Mouse (Mus musculus): ENCODE results near the gene Gfy. TPM values are rescaled to one million over a fixed set of nuclear protein-coding genes. Genes with fewer than 3 reads are reported as not detected.

The Gfy gene
- not detected in 2 replicates for polyA plus RNA-seq (2016; fragmentation: Nextera tagmentation; extraction: Ambion mirVana)

- WGBS (ENCODE audit: insufficient replicate concordance): 27% methylated on average over 7 of the region's 7 CpGs
- Histone ChIP-seq H3K9me3 (replicated peaks) (no peaks in the 10 kb centered on the region), H3K4me3 (no peak within 1 kb of the TSS), H3K4me2 (no peak within 1 kb of the TSS), H3K27me3 (replicated peaks) (peaks cover 100% of the 10 kb centered on the region), H3K9ac (no peak within 1 kb of the TSS), H3K27ac (no peak within 1 kb of the TSS), H3K36me3 (no peaks in the 10 kb centered on the region), H3K4me1 (peaks cover 23% of the 10 kb centered on the region)
- ATAC-seq: no peak
Measured at GRCm38 (mm10) chr7:45179469-45179868, at the start of gene Gfy. Gene Gfy, minus strand, starts transcription at chr7:45179569.

- no peak for ATAC-seq
- H3K4me2 ChIP-seq: no peak overlapping the region
- peaks cover 36% of the 10 kb centered on the region for H3K36me3 ChIP-seq
- peaks cover 6% of the 10 kb centered on the region; the same call in 1 of the 2 replicates for H3K27me3 ChIP-seq (replicated peaks)
- 74% methylated on average over 8 of the region's 8 CpGs for WGBS (ENCODE audit: insufficient replicate concordance)
- no peak overlapping the region for H3K4me3 ChIP-seq
- H3K9me3 ChIP-seq (replicated peaks): no peaks in the 10 kb centered on the region
- H3K27ac ChIP-seq: no peak overlapping the region
- H3K9ac ChIP-seq: no peak overlapping the region
- peaks cover 16% of the 10 kb centered on the region for H3K4me1 ChIP-seq
Measured at GRCm38 (mm10) chr7:45229046-45229445, 49.7 kb upstream of the Gfy start.

GRCm38 (mm10) chr7:45228548-45228947, 49.2 kb upstream of the Gfy start:
- Histone ChIP-seq H3K9me3 (replicated peaks) (no peaks in the 10 kb centered on the region), H3K9ac (no peak overlapping the region), H3K4me2 (no peak overlapping the region), H3K4me3 (no peak overlapping the region), H3K4me1 (peaks cover 11% of the 10 kb centered on the region), H3K36me3 (peaks cover 38% of the 10 kb centered on the region), H3K27ac (no peak overlapping the region), H3K27me3 (replicated peaks) (peaks cover 6% of the 10 kb centered on the region; the same call in 1 of the 2 replicates)
- WGBS (ENCODE audit: insufficient replicate concordance): 82% methylated on average over 18 of the region's 18 CpGs
- ATAC-seq: no peak

GRCm38 (mm10) chr7:45226421-45226820, 47.1 kb upstream of the Gfy start:
- Histone ChIP-seq H3K27ac (no peak overlapping the region), H3K4me3 (no peak overlapping the region), H3K9me3 (replicated peaks) (no peaks in the 10 kb centered on the region), H3K27me3 (replicated peaks) (peaks cover 6% of the 10 kb centered on the region; the same call in 1 of the 2 replicates), H3K4me2 (no peak overlapping the region), H3K9ac (no peak overlapping the region), H3K36me3 (peaks cover 44% of the 10 kb centered on the region), H3K4me1 (no peaks in the 10 kb centered on the region)
- 84% methylated on average over 5 of the region's 5 CpGs for WGBS (ENCODE audit: insufficient replicate concordance)
- no peak for ATAC-seq

GRCm38 (mm10) chr7:45224826-45225225, 45.5 kb upstream of the Gfy start:
- peaks cover 47% of the 10 kb centered on the region for H3K36me3 ChIP-seq
- H3K27me3 ChIP-seq (replicated peaks): peaks cover 6% of the 10 kb centered on the region; the same call in 1 of the 2 replicates
- H3K27ac ChIP-seq: no peak overlapping the region
- H3K9ac ChIP-seq: no peak overlapping the region
- 79% methylated on average over 7 of the region's 7 CpGs for WGBS (ENCODE audit: insufficient replicate concordance)
- no peak for ATAC-seq
- H3K4me2 ChIP-seq: no peak overlapping the region
- no peak overlapping the region for H3K4me3 ChIP-seq
- H3K9me3 ChIP-seq (replicated peaks): no peaks in the 10 kb centered on the region
- no peaks in the 10 kb centered on the region for H3K4me1 ChIP-seq

GRCm38 (mm10) chr7:45221680-45222079, 42.3 kb upstream of the Gfy start:
- no peak overlapping the region for H3K4me3 ChIP-seq
- peaks cover 11% of the 10 kb centered on the region; the same call in 1 of the 2 replicates for H3K4me1 ChIP-seq
- H3K4me2 ChIP-seq: no peak overlapping the region
- peaks cover 17% of the 10 kb centered on the region for H3K27me3 ChIP-seq (replicated peaks)
- H3K36me3 ChIP-seq: peaks cover 44% of the 10 kb centered on the region
- ATAC-seq: no peak
- H3K9me3 ChIP-seq (replicated peaks): no peaks in the 10 kb centered on the region
- no peak overlapping the region for H3K9ac ChIP-seq
- 42% methylated on average over 2 of the region's 2 CpGs for WGBS (ENCODE audit: insufficient replicate concordance)
- no peak overlapping the region for H3K27ac ChIP-seq

GRCm38 (mm10) chr7:45216442-45217183, 37.2 kb upstream of the Gfy start:
- H3K4me1 ChIP-seq: peaks cover 33% of the 10 kb centered on the region
- H3K9ac ChIP-seq: peak overlapping the region; percentile 66
- peak overlapping the region; percentile 58 for H3K4me3 ChIP-seq
- H3K9me3 ChIP-seq (replicated peaks): no peaks in the 10 kb centered on the region
- ATAC-seq: no peak
- 4% methylated on average over 13 of the region's 13 CpGs for WGBS (ENCODE audit: insufficient replicate concordance)
- peaks cover 52% of the 10 kb centered on the region for H3K27me3 ChIP-seq (replicated peaks)
- H3K27ac ChIP-seq: peak overlapping the region; percentile 68
- H3K4me2 ChIP-seq: peak overlapping the region; percentile 63
- peaks cover 19% of the 10 kb centered on the region for H3K36me3 ChIP-seq

GRCm38 (mm10) chr7:45215673-45216441, 36.5 kb upstream of the Gfy start, which contains the start of gene Tead2:
Gene Tead2, plus strand, starts transcription at chr7:45215753.
- peaks cover 17% of the 10 kb centered on the region for H3K36me3 ChIP-seq
- H3K4me2 ChIP-seq: peak within 1 kb of the TSS; percentile 63
- WGBS (ENCODE audit: insufficient replicate concordance): 3% methylated on average over 53 of the region's 55 CpGs
- peaks cover 60% of the 10 kb centered on the region for H3K27me3 ChIP-seq (replicated peaks)
- H3K4me3 ChIP-seq: peak within 1 kb of the TSS; percentile 58
- no peaks in the 10 kb centered on the region for H3K9me3 ChIP-seq (replicated peaks)
- H3K9ac ChIP-seq: peak within 1 kb of the TSS; percentile 66
- peak within 1 kb of the TSS; percentile 68 for H3K27ac ChIP-seq
- ATAC-seq: peak; percentile 17; the same call in 1 of the 2 replicates
- H3K4me1 ChIP-seq: peaks cover 40% of the 10 kb centered on the region

GRCm38 (mm10) chr7:45213708-45214107, 34.3 kb upstream of the Gfy start:
- Histone ChIP-seq H3K27me3 (replicated peaks) (peaks cover 70% of the 10 kb centered on the region), H3K4me1 (peaks cover 41% of the 10 kb centered on the region), H3K4me3 (no peak overlapping the region), H3K9ac (no peak overlapping the region), H3K27ac (0 out of 2 replicates have a peak overlapping the region, but pooled peaks have one; percentile 3), H3K9me3 (replicated peaks) (no peaks in the 10 kb centered on the region), H3K4me2 (no peak overlapping the region), H3K36me3 (0 out of 2 replicates have a peak, but pooled peaks cover under 1% of the 10 kb centered on the region)
- ATAC-seq: no peak
- WGBS (ENCODE audit: insufficient replicate concordance): 70% methylated on average over 5 of the region's 5 CpGs

- peak overlapping the region; percentile 71 for H3K4me2 ChIP-seq
- H3K36me3 ChIP-seq: no peaks in the 10 kb centered on the region
- 55% methylated on average over 7 of the region's 7 CpGs for WGBS (ENCODE audit: insufficient replicate concordance)
- no peak for ATAC-seq
- no peak overlapping the region for H3K27ac ChIP-seq
- peaks cover 40% of the 10 kb centered on the region for H3K4me1 ChIP-seq
- no peak overlapping the region for H3K9ac ChIP-seq
- H3K4me3 ChIP-seq: no peak overlapping the region
- H3K27me3 ChIP-seq (replicated peaks): peaks cover 70% of the 10 kb centered on the region
- H3K9me3 ChIP-seq (replicated peaks): no peaks in the 10 kb centered on the region; the same call in 1 of the 2 replicates
Measured at GRCm38 (mm10) chr7:45212356-45212755, 33.0 kb upstream of the Gfy start.

GRCm38 (mm10) chr7:45211851-45212251, 32.5 kb upstream of the Gfy start, which contains the start of gene Dkkl1:
Gene Dkkl1, minus strand, starts transcription at chr7:45212147.
- H3K4me1 ChIP-seq: peaks cover 35% of the 10 kb centered on the region
- peak within 1 kb of the TSS; percentile 71 for H3K4me2 ChIP-seq
- H3K36me3 ChIP-seq: no peaks in the 10 kb centered on the region
- H3K9ac ChIP-seq: no peak within 1 kb of the TSS
- ATAC-seq: peak; percentile 57
- H3K27me3 ChIP-seq (replicated peaks): peaks cover 65% of the 10 kb centered on the region
- H3K27ac ChIP-seq: no peak within 1 kb of the TSS
- no peaks in the 10 kb centered on the region; the same call in 1 of the 2 replicates for H3K9me3 ChIP-seq (replicated peaks)
- 4% methylated on average over 17 of the region's 17 CpGs for WGBS (ENCODE audit: insufficient replicate concordance)
- H3K4me3 ChIP-seq: peak within 1 kb of the TSS; percentile 23

- 10% methylated on average over 10 of the region's 10 CpGs for WGBS (ENCODE audit: insufficient replicate concordance)
- H3K27me3 ChIP-seq (replicated peaks): peaks cover 57% of the 10 kb centered on the region
- H3K9me3 ChIP-seq (replicated peaks): no peaks in the 10 kb centered on the region; the same call in 1 of the 2 replicates
- no peak overlapping the region for H3K9ac ChIP-seq
- ATAC-seq: no peak
- H3K4me1 ChIP-seq: peaks cover 29% of the 10 kb centered on the region
- H3K4me3 ChIP-seq: peak overlapping the region; percentile 23
- H3K4me2 ChIP-seq: peak overlapping the region; percentile 71
- no peak overlapping the region for H3K27ac ChIP-seq
- H3K36me3 ChIP-seq: no peaks in the 10 kb centered on the region
Measured at GRCm38 (mm10) chr7:45211070-45211469, 31.7 kb upstream of the Gfy start.

Measured in liver, embryonic 12.5 days (tissue).